Mouse (Mus musculus) kidney, adult 18-20 months (tissue): ENCODE measurements around the gene Siva1.

ENCODE experiments used
- DNase-seq: peaks from one replicate; pipeline ENCODE4 v3.0.0; 2021

Siva1 gene

DNA sequence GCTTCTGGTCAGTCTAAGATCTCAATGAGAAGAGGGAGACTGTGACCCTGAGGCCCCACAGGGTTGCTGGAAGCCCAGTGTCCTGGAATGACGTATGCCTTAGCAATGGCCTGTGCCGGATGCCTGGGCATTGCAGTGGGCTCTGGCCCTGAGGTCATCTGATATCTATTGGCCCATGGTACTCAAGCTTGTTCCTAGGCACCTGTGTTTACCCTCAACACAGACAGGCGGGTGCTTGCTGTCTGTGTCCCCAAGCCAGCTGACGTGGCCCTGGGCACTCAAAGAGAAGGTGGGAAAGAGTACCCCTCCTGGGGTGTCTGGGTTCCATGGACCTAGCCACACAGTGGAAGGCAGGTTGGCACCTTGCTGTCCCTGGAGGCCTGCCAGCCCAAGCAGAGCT lies 18.8 kb upstream of the Siva1 start:
- DNase-seq: no peak

DNA sequence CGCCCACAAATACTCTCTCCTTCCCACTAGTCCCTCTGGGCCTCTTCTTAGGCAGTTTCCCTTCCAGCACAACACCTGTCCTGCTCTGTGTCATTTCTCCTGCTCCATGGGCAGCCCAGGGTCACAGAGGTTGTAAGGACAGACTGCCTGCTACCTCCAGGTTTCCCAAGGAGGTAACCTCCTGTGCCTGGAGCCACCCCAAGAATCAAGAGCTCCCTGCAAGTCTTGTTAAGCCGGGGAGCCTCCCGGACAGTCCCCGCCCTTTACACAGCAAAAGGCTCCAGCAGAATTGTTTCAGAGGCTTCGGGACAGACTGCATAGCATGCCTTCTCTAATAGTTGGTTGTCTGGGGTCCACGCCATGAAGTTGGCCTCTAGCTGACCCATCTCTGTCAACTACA lies 18.0 kb upstream of the Siva1 start:
- DNase-seq: no peak

DNA sequence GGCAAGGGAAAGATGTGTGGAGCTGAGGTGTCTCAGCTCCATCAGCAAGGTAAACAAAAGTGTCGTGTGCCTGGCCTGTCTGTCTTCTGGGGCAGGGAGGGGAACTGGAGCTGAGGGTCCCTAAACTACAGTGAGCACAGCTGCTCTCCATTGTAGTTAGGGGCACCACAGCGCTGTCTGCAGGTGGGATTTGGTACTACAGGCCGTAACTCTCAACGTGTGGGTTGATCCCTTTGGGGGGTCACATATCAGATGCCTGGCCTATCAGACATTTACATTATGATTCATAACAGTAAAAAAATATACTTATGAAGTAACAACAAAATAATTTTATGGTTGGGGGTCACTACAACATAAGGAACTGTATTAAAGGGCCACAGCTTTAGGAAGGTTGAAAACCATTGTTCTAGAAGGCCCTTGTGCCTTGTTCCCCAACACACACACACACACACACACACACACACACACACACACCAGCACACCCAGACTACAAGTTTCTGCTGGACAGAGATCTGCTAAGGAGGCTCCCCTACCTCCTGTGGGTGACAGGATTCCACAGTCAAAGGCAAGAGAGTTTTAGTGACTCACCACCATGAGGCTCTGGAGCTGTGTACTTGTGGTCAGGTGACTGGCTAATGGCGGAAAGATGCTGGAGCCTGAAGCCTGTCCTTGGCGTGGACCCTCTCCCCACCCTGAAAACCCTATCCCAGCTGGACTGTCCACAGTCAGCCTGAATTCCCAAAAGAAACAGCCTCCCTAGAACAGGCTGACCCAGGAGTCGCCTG lies 17.2 kb upstream of the Siva1 start:
- DNase-seq: no peak

GRCm38 (mm10) chr12:112628197-112628596 lies 16.3 kb upstream of the Siva1 start:
- DNase-seq: no peak

GRCm38 (mm10) chr12:112628928-112629721 lies 15.4 kb upstream of the Siva1 start:
- DNase-seq: peak; percentile 37

- no peak for DNase-seq
These were observed 14.4 kb upstream of the Siva1 start for GRCm38 (mm10) chr12:112630029-112630428.

DNA sequence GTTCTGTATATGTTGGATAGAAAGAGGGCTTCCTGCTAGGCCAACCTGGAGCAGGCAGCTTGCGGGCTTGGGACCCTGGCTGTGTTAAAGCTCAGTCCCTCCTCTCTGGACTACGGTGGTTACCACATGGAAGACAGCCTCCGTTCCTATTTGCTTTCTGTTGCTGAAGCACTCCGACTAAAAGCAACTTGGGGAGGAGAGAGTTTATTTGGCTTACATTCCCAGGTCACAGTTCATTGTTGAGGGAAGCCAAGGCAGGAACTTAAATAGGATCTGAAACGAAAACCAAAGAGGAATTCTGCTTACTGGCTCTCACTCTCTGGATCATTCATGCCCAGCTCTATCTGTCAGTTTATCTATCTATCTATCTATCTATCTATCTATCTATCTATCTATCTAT lies 13.7 kb upstream of the Siva1 start:
- no peak for DNase-seq

- DNase-seq: no peak
These were observed 13.0 kb upstream of the Siva1 start for GRCm38 (mm10) chr12:112631472-112631871.

GRCm38 (mm10) chr12:112632084-112632777 lies 12.2 kb upstream of the Siva1 start:
- DNase-seq: no peak

- DNase-seq: no peak
These were observed 11.6 kb upstream of the Siva1 start for GRCm38 (mm10) chr12:112632907-112633306.

- DNase-seq: no peak
These were observed 10.8 kb upstream of the Siva1 start for GRCm38 (mm10) chr12:112633686-112634085.

- DNase-seq: no peak
These were observed 5.0 kb upstream of the Siva1 start for GRCm38 (mm10) chr12:112639526-112639925.

DNA sequence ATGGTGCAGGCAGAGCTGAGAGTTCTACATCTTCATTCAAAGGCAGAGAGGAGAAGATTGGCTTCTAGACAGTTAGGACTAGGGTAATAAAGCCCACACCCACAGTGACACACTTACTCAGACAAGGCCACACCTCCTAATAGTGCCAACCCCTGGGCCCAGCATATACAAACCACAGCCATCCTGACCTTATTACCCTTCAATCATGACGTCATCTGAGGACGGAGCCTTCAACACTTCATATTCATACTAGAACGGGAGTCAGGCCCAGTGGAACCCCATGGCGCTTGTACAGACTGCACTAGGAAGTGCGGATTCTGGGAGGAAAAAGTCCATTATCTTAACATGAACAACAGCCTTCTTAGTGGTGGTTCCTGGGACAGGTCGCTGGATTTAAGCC lies 1.4 kb upstream of the Siva1 start:
- DNase-seq: no peak

GRCm38 (mm10) chr12:112644855-112645506 lies 502 bp downstream of the Siva1 start:
- DNase-seq: peak; percentile 40

- DNase-seq: no peak
These were observed 1.7 kb downstream of the Siva1 start for GRCm38 (mm10) chr12:112646139-112646538.

- DNase-seq: no peak
These were observed 3.6 kb downstream of the Siva1 start for GRCm38 (mm10) chr12:112648081-112648480.

- no peak for DNase-seq
These were observed 7.4 kb downstream of the Siva1 start for GRCm38 (mm10) chr12:112651778-112652439.

DNA sequence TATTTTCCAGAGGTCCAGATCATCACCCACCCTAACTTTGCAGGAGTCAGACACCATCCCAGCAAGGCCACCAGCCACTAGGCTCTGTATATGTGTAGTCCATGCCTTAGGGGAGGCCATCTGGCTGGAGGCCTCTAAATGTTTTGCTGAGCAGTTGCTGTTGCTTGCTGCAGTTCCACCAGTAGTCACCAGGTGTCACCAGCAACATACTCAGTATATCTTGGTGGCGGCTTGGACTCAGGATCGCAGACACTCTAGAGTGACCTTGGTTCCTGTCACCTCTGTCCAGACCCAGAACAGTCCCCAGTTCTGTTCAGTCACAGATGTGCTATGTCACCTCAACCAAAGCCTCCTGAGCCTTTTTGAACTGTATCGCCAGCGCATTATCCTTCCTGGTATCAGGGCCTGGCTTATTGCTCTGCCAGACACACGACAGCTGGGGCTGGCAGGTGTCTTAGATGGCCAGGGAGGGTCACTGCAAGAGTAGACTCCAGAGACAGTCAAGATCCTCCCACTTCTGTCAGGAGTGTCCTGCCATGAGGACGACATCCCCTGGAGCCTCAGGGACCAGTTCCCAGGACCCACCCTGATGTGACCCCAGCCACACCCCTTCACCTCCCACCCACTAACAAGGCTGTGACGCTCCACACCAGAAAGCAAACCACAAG lies 8.8 kb downstream of the Siva1 start:
- DNase-seq: peak; percentile 91

DNA sequence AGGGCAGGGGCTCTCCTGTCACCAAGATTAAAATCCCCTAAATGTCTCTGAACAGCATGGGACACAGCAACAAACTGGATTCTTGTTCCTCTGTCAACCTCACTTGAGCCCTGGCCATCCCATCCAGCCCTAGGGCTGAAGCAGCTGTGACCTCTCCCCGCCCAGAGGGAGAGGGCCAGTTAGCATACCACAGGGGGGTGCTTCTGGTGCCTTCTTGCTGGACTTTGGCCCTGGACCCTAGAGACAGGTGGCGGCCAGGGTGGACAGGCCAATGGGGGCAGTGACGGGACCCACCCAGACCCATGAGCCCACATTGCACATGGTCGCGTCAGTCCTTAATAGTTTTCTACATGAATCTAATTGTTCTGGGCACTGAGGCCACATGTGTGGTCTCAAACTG lies 9.6 kb downstream of the Siva1 start:
- no peak for DNase-seq

DNA sequence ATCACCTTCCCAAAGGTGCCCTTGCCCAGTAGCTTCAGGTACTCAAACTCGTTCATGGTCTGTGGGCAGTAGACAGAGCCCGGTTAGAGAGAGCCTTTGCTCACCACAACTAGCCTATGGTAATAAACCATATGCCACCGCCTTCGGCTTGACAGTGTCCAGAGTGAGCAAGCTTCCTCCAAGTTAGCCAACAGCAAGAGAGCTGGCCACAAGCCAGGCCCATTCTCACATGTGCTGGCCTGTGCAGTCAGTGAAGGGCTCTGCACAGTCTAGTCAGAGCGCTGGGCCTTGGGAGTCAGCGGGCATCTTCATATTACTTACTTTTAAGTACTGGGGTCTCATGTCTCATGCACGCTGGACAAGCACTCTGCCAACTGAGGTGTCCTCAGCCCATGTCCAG lies 14.1 kb downstream of the Siva1 start:
- no peak for DNase-seq

DNA sequence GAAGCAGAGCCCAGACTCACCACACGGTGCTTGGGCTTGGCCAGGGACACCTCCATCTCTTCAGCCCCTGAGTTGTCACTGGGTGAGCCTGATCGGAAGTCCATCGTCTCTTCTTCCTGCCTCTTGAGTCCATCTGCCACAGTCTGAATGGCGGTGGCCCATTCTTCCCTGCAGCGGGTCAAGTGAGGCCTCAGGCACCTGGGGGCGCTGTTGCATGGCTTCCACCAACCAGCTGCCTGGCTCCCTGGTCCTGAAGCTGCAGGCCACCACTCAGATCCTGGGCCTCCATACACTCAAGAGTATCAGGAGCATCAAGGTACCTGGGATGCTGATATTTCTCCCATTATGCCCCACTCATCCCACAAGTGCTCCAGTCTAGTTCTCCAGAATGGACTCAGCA lies 14.6 kb downstream of the Siva1 start:
- DNase-seq: peak; percentile 74
